Mouse (Mus musculus) NIH3T3 (cell line): ENCODE measurements around the gene Pik3ap1.
"Not testable (repeated sequence)": the region's sequence is repeated elsewhere in the genome, so short reads cannot be mapped to it uniquely, and the experiment has no call there.

Source experiments
- DNase-seq: peaks from one replicate; pipeline ENCODE4 v3.0.0-alpha.2; 2012; ENCODE audit warnings: low read depth

Gene Pik3ap1

GRCm38 (mm10) chr19:41384922-41385508 is at the start of gene Pik3ap1:
Gene Pik3ap1, minus strand, starts transcription at chr19:41385102.
- no peak for DNase-seq

GRCm38 (mm10) chr19:41431512-41432164 is 46.7 kb upstream of the Pik3ap1 start:
- DNase-seq = not testable (repeated sequence)

GRCm38 (mm10) chr19:41425927-41426772 is 41.2 kb upstream of the Pik3ap1 start:
- DNase-seq = not testable (repeated sequence)

- DNase-seq = no peak
These were observed 36.4 kb upstream of the Pik3ap1 start for GRCm38 (mm10) chr19:41421264-41421663.

GRCm38 (mm10) chr19:41418786-41419185 is 33.9 kb upstream of the Pik3ap1 start:
- no peak for DNase-seq

- peak; percentile 70 for DNase-seq
These were observed 33.1 kb upstream of the Pik3ap1 start for GRCm38 (mm10) chr19:41417995-41418394.

- DNase-seq = no peak
These were observed 31.3 kb upstream of the Pik3ap1 start for GRCm38 (mm10) chr19:41416201-41416600.

GRCm38 (mm10) chr19:41402603-41403002 is 17.7 kb upstream of the Pik3ap1 start:
- no peak for DNase-seq

- no peak for DNase-seq
These were observed 6.0 kb upstream of the Pik3ap1 start for GRCm38 (mm10) chr19:41390856-41391255.

- no peak for DNase-seq
These were observed 4.4 kb upstream of the Pik3ap1 start for GRCm38 (mm10) chr19:41389351-41389750.

GRCm38 (mm10) chr19:41388242-41388641 is 3.3 kb upstream of the Pik3ap1 start:
- DNase-seq = no peak

- no peak for DNase-seq
These were observed 2.4 kb upstream of the Pik3ap1 start for GRCm38 (mm10) chr19:41387262-41387661.

- no peak for DNase-seq
These were observed 473 bp downstream of the Pik3ap1 start for GRCm38 (mm10) chr19:41384406-41384851.

- no peak for DNase-seq
These were observed 2.4 kb downstream of the Pik3ap1 start for GRCm38 (mm10) chr19:41382391-41382978.

GRCm38 (mm10) chr19:41381581-41382239 is 3.2 kb downstream of the Pik3ap1 start:
- DNase-seq = no peak

GRCm38 (mm10) chr19:41379195-41379594 is 5.7 kb downstream of the Pik3ap1 start:
- DNase-seq = no peak

GRCm38 (mm10) chr19:41375791-41376190 is 9.1 kb downstream of the Pik3ap1 start:
- no peak for DNase-seq

- DNase-seq = no peak
These were observed 9.8 kb downstream of the Pik3ap1 start for GRCm38 (mm10) chr19:41375096-41375495.

- peak; percentile 30 for DNase-seq
These were observed 10.2 kb downstream of the Pik3ap1 start for GRCm38 (mm10) chr19:41374658-41375057.

GRCm38 (mm10) chr19:41372322-41372721 is 12.6 kb downstream of the Pik3ap1 start:
- DNase-seq = no peak

GRCm38 (mm10) chr19:41371373-41371772 is 13.5 kb downstream of the Pik3ap1 start:
- no peak for DNase-seq
